Mouse (Mus musculus): ENCODE results near the gene 1700016D06Rik.
A peak's percentile ranks its signal among the peaks of the same experiment; 100 is the strongest.
"Not testable (repeated sequence)": the region's sequence is repeated elsewhere in the genome, so short reads cannot be mapped to it uniquely, and the experiment has no call there.

1700016D06Rik gene

GRCm38 (mm10) chr8:11701428-11701827, 565 bp upstream of the 1700016D06Rik start:
- DNase-seq (ENCODE audit: low spot score in 2 of 2), result no peak

GRCm38 (mm10) chr8:11700060-11701032, 517 bp downstream of the 1700016D06Rik start:
- DNase-seq (ENCODE audit: low spot score in 2 of 2), result peak; percentile 88 to 89

GRCm38 (mm10) chr8:11699442-11700001, 1.3 kb downstream of the 1700016D06Rik start:
- DNase-seq (ENCODE audit: low spot score in 2 of 2), result no peak

GRCm38 (mm10) chr8:11697467-11697866, 3.4 kb downstream of the 1700016D06Rik start:
- DNase-seq (ENCODE audit: low spot score in 2 of 2), result no peak

- no peak for DNase-seq (ENCODE audit: low spot score in 2 of 2)
These were observed 4.7 kb downstream of the 1700016D06Rik start for GRCm38 (mm10) chr8:11696176-11696575.

GRCm38 (mm10) chr8:11693972-11694371, 6.9 kb downstream of the 1700016D06Rik start:
- DNase-seq (ENCODE audit: low spot score in 2 of 2), result no peak

- no peak for DNase-seq (ENCODE audit: low spot score in 2 of 2)
These were observed 8.4 kb downstream of the 1700016D06Rik start for GRCm38 (mm10) chr8:11692455-11692854.

- no peak for DNase-seq (ENCODE audit: low spot score in 2 of 2)
These were observed 9.1 kb downstream of the 1700016D06Rik start for GRCm38 (mm10) chr8:11691761-11692160.

- DNase-seq (ENCODE audit: low spot score in 2 of 2), result peak in 1 of 2 experiments; percentile 16
These were observed 9.6 kb downstream of the 1700016D06Rik start for GRCm38 (mm10) chr8:11691284-11691683.

- DNase-seq (ENCODE audit: low spot score in 2 of 2), result no peak
These were observed 10.9 kb downstream of the 1700016D06Rik start for GRCm38 (mm10) chr8:11689945-11690344.

GRCm38 (mm10) chr8:11687251-11687650, 13.6 kb downstream of the 1700016D06Rik start:
- no peak for DNase-seq (ENCODE audit: low spot score in 2 of 2)

- DNase-seq (ENCODE audit: low spot score in 2 of 2), result no peak
These were observed 16.3 kb downstream of the 1700016D06Rik start for GRCm38 (mm10) chr8:11684558-11684957.

- DNase-seq (ENCODE audit: low spot score in 2 of 2), result no peak
These were observed 32.6 kb downstream of the 1700016D06Rik start for GRCm38 (mm10) chr8:11668308-11668707.

- not testable (repeated sequence) for DNase-seq (ENCODE audit: low spot score in 2 of 2)
These were observed 34.7 kb downstream of the 1700016D06Rik start for GRCm38 (mm10) chr8:11666023-11666716.

- no peak for DNase-seq (ENCODE audit: low spot score in 2 of 2)
These were observed 38.9 kb downstream of the 1700016D06Rik start for GRCm38 (mm10) chr8:11661969-11662368.

- DNase-seq (ENCODE audit: low spot score in 2 of 2), result no peak
These were observed 50.8 kb downstream of the 1700016D06Rik start for GRCm38 (mm10) chr8:11650021-11650420.

- no peak for DNase-seq (ENCODE audit: low spot score in 2 of 2)
These were observed 57.7 kb downstream of the 1700016D06Rik start for GRCm38 (mm10) chr8:11643123-11643522.

- no peak for DNase-seq (ENCODE audit: low spot score in 2 of 2)
These were observed 60.3 kb downstream of the 1700016D06Rik start for GRCm38 (mm10) chr8:11640606-11641005.

GRCm38 (mm10) chr8:11637531-11637930, 63.3 kb downstream of the 1700016D06Rik start:
- DNase-seq (ENCODE audit: low spot score in 2 of 2), result no peak

- DNase-seq (ENCODE audit: low spot score in 2 of 2), result peak; percentile 75 to 79
These were observed 64.4 kb downstream of the 1700016D06Rik start for GRCm38 (mm10) chr8:11636324-11637057.

- peak; percentile 92 to 95 for DNase-seq (ENCODE audit: low spot score in 2 of 2)
These were observed 65.2 kb downstream of the 1700016D06Rik start, which contains the start of gene Ankrd10 for GRCm38 (mm10) chr8:11635611-11636081. Gene Ankrd10 (minus strand): TSS chr8:11635757.
